Mouse (Mus musculus) T-helper 1 cell (primary cell): ENCODE measurements around the gene Shisa9.

Experiments
- in situ Hi-C: fragments of 300-600 bp; cut with MboI, MseI; formaldehyde crosslinking; loops from one replicate; pipeline ENCODE4 v1.15.1; 2025; ENCODE audit warnings: high pct_unique_total_duplicates

The Shisa9 gene

GRCm38 (mm10) chr16:12072573-12072972 is 88.7 kb downstream of the Shisa9 start:
- in situ Hi-C loops: no loop called here

DNA sequence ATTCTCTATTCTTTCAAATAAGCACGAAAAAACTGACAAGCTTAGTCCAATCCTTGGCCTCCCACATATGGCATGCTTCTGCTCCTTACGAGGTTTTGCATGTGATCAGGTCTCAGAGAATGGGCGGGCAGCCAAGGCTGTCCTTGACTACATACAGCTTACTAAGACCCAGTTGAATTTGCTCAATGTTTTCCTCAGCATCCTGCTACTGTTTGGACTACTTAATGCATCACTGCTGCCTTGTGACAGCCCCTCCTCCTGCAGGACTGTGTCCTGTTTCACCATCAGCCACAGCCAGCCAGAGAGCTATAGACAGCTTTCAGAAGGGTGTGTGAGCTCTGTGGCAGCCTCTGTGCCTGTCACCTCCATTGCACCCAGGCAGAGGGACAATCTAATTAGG is 92.4 kb downstream of the Shisa9 start:
- in situ Hi-C loops: no loop called here

GRCm38 (mm10) chr16:12076700-12077099 is 92.8 kb downstream of the Shisa9 start:
- in situ Hi-C loops: no loop called here

GRCm38 (mm10) chr16:12083082-12083481 is 99.2 kb downstream of the Shisa9 start:
- in situ Hi-C loops: no loop called here

GRCm38 (mm10) chr16:12090604-12091235 is 106.8 kb downstream of the Shisa9 start:
- in situ Hi-C loops: no loop called here

DNA sequence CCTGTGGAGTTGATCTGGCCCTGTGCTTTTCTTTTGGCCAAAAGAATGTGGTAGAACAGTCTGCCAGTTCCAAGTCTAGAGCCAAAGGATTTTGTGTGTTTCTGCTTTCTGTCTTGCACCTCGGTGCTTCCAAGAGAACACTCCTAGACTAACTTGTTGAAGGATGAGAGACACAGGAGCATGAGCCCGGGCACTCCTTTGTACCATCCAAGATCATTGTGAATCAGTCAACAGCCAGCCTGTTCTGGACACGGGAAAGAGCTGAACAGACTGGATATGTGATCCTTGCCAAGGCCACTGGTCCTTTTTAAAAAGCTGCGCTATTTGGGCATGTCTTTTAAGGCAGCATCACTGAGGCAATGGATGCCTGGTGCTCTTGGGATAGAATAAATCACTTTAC is 109.3 kb downstream of the Shisa9 start:
- in situ Hi-C loops: no loop called here

DNA sequence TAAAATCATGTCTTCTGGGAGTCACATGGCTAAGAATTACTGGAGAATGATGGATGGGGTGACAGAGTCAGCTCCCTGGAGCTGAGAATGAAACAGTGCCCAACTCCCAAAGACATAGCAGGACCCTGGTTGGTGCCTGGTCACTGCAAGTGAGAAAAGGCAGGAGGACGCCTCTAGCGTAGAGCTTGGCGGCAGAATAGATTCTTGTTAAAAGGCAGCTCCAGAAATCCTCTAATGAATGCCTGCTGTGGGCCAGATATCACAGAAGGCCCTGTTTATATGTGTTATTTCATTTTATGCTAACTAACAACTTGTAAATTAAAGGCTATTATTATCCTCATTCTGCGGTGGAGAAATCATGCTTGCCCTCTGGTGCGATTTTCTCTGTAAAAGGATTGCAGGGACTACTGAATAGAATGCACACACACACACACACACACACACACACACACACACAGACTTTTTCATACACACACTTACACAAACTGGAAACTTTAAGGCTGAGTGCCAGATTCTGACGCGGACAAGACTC is 110.9 kb downstream of the Shisa9 start:
- in situ Hi-C loops: no loop called here

- in situ Hi-C loops: no loop called here
These were observed 111.5 kb downstream of the Shisa9 start for GRCm38 (mm10) chr16:12095365-12095764.

DNA sequence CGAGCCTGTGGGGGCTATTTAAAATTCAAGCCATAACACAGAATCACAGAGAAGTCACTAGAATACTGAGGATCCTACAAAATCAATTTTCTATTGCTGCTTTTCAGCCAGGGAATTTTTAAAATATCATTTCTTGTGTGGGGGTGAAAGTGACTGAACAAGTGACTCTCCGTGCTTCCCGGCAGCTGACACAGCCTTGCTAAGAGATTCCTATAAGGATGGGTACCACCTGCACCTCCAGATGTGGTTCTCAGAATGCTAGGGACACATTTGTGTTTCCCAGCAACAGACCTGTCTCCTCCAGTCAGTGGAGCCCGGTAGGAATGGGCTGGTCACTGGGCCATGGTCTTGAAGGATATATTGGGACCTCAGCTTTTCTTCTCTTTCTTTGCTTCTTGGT is 124.5 kb downstream of the Shisa9 start:
- in situ Hi-C loops: no loop called here

- in situ Hi-C loops: no loop called here
These were observed 127.0 kb downstream of the Shisa9 start for GRCm38 (mm10) chr16:12110851-12111437.

DNA sequence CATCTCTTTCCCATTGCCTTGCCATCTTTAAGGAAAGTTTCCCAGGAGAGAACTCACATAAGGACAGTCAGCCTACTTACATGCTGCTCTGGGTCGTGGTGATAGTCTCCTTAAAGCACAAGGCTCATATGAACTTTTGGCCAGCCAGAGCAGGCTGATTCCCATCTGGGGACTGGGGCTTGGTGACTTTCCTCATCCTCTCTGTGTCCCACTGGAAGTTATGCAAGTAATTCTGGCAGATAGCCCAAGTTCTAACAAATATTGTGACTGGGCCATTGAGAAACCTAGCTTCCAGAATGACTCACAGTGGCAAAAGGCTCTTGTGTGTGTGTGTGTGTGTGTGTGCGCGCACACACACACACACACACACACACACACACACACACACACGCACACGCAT is 130.5 kb downstream of the Shisa9 start:
- in situ Hi-C loops: no loop called here

DNA sequence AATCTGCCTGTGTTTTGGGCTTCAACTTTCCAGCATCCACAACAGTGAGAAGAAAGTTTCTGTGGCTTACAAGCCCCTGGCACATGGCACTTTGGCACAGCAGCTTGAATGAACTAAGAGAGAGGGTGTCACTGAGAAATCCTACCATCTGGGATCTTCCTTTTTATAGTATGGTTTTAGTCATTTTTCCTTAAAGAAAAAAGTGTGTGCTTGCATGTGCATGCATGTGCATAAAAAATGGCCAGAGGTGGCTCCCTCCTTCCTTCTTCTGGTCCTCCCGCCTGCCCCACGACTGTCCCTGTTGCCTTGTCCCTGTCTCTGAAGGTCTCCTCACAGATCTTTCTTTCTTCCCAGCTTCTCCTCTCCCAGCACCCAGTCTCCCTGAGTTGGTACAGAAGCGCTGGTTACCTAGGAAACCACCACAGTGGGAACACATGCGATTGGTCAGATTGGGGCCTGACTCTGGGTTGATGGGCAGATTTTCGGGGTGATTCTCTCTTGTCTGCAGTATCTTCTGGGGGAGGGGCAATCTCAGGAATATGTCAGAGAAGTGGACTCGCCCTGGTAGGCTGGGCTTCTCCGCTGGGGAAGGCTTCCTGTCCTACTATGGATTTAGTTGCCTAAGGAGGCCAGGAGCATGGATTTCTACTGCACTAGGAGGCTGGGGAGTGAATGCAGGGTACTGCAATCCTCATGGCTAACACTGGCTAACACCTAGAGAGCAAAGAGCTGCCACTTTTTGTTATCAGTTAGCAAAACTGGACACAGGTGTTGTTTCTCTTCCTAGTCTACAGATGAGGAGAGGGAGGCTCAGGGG is 131.3 kb downstream of the Shisa9 start:
- in situ Hi-C loops: no loop called here

GRCm38 (mm10) chr16:12116926-12117325 is 133.0 kb downstream of the Shisa9 start:
- in situ Hi-C loops: no loop called here

- in situ Hi-C loops: no loop called here
These were observed 135.6 kb downstream of the Shisa9 start for GRCm38 (mm10) chr16:12119463-12119862.

DNA sequence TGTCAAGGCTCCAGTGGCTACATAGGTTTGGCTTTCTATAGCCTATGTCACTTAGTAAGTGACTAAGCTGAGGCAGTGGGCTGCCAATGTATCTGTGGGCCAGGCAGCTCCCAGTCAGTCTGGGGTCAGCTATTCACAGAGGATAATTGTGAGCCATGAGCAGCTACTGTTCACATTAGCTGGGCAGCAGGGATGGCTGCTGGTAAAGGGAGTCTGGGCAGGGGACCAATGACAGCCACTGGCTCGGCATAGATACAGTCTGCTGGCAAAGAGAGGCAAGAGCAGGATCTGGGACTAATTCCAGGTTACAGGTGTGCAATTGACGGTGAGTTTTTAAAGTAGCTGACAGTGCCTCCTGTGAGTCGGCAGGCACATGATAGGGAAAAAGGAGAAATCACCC is 145.9 kb downstream of the Shisa9 start:
- in situ Hi-C loops: loop anchor here (10.0 kb wide), 1 partner anchor 585 kb away; no protein-coding TSS in a partner anchor

GRCm38 (mm10) chr16:12146666-12147065 is 162.8 kb downstream of the Shisa9 start:
- in situ Hi-C loops: no loop called here

GRCm38 (mm10) chr16:12151986-12152385 is 168.1 kb downstream of the Shisa9 start:
- in situ Hi-C loops: no loop called here

- in situ Hi-C loops: no loop called here
These were observed 170.6 kb downstream of the Shisa9 start for GRCm38 (mm10) chr16:12154476-12154875.

GRCm38 (mm10) chr16:12173482-12174041 is 189.6 kb downstream of the Shisa9 start:
- in situ Hi-C loops: no loop called here

DNA sequence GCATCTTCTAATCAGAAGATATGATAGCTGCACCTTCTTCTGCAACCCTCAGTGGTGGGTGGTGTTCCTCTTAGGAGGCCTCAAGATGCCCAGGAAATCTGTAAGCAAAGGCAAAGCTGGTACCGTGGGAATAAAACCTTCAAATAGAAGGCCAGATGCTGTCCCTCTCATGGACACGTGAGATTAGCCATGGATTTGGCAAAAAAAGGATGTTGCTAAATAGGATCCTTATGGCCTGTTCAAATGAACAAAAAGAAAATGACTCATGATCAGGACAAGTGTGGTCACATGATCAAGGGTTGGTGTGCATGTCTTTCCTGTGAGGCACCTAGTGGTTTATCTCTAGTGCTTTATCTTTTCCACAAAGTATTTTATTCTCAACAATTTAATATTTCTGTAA is 194.1 kb downstream of the Shisa9 start:
- in situ Hi-C loops: no loop called here

GRCm38 (mm10) chr16:12189739-12190138 is 205.8 kb downstream of the Shisa9 start:
- in situ Hi-C loops: no loop called here

- in situ Hi-C loops: no loop called here
These were observed 212.9 kb downstream of the Shisa9 start for GRCm38 (mm10) chr16:12196841-12197240.
